Mouse (Mus musculus) adrenal gland, postnatal 10 days (tissue): Measurements from ENCODE around the gene Dusp18. TPM values are rescaled to one million over a fixed set of nuclear protein-coding genes. Genes with fewer than 3 reads are reported as not detected.
"Not testable (repeated sequence)": the region's sequence is repeated elsewhere in the genome, so short reads cannot be mapped to it uniquely, and the experiment has no call there.

ENCODE experiments used
- DNase-seq: peaks from one replicate; pipeline ENCODE4 v3.0.0; 2021; ENCODE audit warnings: mixed read lengths
- total RNA-seq, 2 experiments: library from RNA; stranded (reverse); gene quantifications; 2 replicates each; pipeline ENCODE4 v1.2.3; 2021

Dusp18 gene
- total RNA-seq, 2 experiments from 2014 or later, result 4.6 to 5.2 TPM

GRCm38 (mm10) chr11:3893970-3894369, 1.1 kb upstream of the Dusp18 start:
- no peak for DNase-seq

- DNase-seq, result no peak
Measured at GRCm38 (mm10) chr11:3895458-3895857, 418 bp downstream of the Dusp18 start.

GRCm38 (mm10) chr11:3895933-3896332, 893 bp downstream of the Dusp18 start:
- DNase-seq, result no peak

GRCm38 (mm10) chr11:3900296-3900695, 5.3 kb downstream of the Dusp18 start:
- DNase-seq, result no peak

GRCm38 (mm10) chr11:3902516-3902915, 7.5 kb downstream of the Dusp18 start:
- no peak for DNase-seq

- peak; percentile 88 for DNase-seq
Measured at GRCm38 (mm10) chr11:3903046-3903445, 8.0 kb downstream of the Dusp18 start.

GRCm38 (mm10) chr11:3904673-3905072, 9.6 kb downstream of the Dusp18 start:
- no peak for DNase-seq

GRCm38 (mm10) chr11:3905446-3905845, 10.4 kb downstream of the Dusp18 start:
- DNase-seq, result peak; percentile 35

- no peak for DNase-seq
Measured at GRCm38 (mm10) chr11:3909236-3909635, 14.2 kb downstream of the Dusp18 start.

GRCm38 (mm10) chr11:3910513-3911310, 15.7 kb downstream of the Dusp18 start:
- no peak for DNase-seq

- DNase-seq, result not testable (repeated sequence)
Measured at GRCm38 (mm10) chr11:3911440-3911839, 16.4 kb downstream of the Dusp18 start.

- DNase-seq, result peak; percentile 49
Measured at GRCm38 (mm10) chr11:3912100-3912874, 17.2 kb downstream of the Dusp18 start.

GRCm38 (mm10) chr11:3912875-3913271, 17.8 kb downstream of the Dusp18 start:
- peak; percentile 49 for DNase-seq

- peak; percentile 95 for DNase-seq
Measured at GRCm38 (mm10) chr11:3913316-3914108, 18.5 kb downstream of the Dusp18 start.

- DNase-seq, result peak; percentile 92
Measured at GRCm38 (mm10) chr11:3914109-3914840, 19.2 kb downstream of the Dusp18 start, which contains the start of gene Slc35e4. Gene Slc35e4 (minus strand): TSS chr11:3914664.

GRCm38 (mm10) chr11:3918738-3919137, 23.7 kb downstream of the Dusp18 start:
- DNase-seq, result no peak

GRCm38 (mm10) chr11:3920476-3920875, 25.4 kb downstream of the Dusp18 start:
- peak; percentile 52 for DNase-seq

- DNase-seq, result peak; percentile 80
Measured at GRCm38 (mm10) chr11:3921281-3921850, 26.3 kb downstream of the Dusp18 start.

- DNase-seq, result no peak
Measured at GRCm38 (mm10) chr11:3922115-3922514, 27.1 kb downstream of the Dusp18 start.

GRCm38 (mm10) chr11:3922731-3923130, 27.7 kb downstream of the Dusp18 start:
- DNase-seq, result no peak

- DNase-seq, result no peak
Measured at GRCm38 (mm10) chr11:3925916-3926315, 30.9 kb downstream of the Dusp18 start.
